Mouse (Mus musculus): Measurements from ENCODE around the gene Yipf7. TPM values are rescaled to one million over a fixed set of nuclear protein-coding genes. Genes with fewer than 3 reads are reported as not detected.

The Yipf7 gene
- polyA plus RNA-seq, 1 experiment from 2014 or later: not detected

DNA sequence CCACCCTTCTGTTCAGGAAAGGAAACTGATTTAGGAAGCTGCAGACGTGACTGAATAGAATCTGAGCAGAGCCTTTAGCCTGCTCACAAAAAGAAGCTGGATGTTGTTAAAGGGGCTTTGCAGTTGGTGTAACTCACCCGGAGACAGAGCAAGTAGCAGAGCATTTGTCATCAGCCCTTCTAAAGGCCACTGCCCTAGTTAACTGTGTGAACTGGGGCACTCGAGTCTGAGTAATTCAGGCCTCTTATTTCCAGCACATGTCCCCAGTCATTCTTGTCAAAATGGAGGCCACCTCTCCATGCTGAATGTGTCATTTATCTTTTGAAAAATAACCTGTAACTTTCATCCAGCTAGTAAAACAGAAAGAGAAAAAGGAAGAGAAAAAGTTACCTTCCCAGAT, 30.8 kb downstream of the Yipf7 start:
- H3K36me3 ChIP-seq (ENCODE audit: control insufficient read depth, insufficient read depth, low read length): no peaks in the 10 kb centered on the region
- H3K9ac ChIP-seq (ENCODE audit: low read depth, low read length): no peak overlapping the region
- no peak overlapping the region for H3K27ac ChIP-seq (ENCODE audit: low read length)
- H3K4me3 ChIP-seq (ENCODE audit: low read length): no peak overlapping the region
- no peaks in the 10 kb centered on the region for H3K4me1 ChIP-seq (ENCODE audit: control insufficient read depth, insufficient read depth, low read length)
- WGBS: 56% methylated on average over 3 of the region's 3 CpGs
- H3K4me2 ChIP-seq (ENCODE audit: low read depth, low read length): no peak overlapping the region
- no peak for ATAC-seq
- no peaks in the 10 kb centered on the region for H3K27me3 ChIP-seq (replicated peaks; ENCODE audit: control insufficient read depth, insufficient read depth, low read length)
- no peaks in the 10 kb centered on the region for H3K9me3 ChIP-seq (ENCODE audit: control insufficient read depth, low read length)

DNA sequence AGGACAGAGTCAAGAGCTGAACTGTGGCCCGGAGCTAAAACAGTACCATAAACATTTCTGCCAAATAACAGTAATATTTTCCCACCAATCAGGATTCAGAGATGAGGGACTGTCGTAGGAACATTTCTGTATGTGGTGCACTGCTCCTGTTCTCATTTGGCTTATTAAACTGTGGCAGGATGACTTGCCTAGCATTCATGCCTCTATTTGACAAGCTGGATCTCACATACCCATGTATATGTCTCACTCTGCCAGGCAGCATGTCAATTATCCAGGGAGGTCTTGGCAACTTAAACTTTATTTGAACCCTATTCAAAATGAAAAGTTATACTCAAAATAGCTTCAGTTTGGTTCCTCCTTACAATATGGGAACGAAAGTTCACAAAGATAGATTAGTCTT, 35.4 kb downstream of the Yipf7 start:
- no peaks in the 10 kb centered on the region for H3K36me3 ChIP-seq (ENCODE audit: control insufficient read depth, insufficient read depth, low read length)
- H3K4me1 ChIP-seq (ENCODE audit: control insufficient read depth, insufficient read depth, low read length): no peaks in the 10 kb centered on the region
- WGBS: 79% methylated on average over 3 of the region's 3 CpGs
- H3K27me3 ChIP-seq (replicated peaks; ENCODE audit: control insufficient read depth, insufficient read depth, low read length): no peaks in the 10 kb centered on the region
- H3K9ac ChIP-seq (ENCODE audit: low read depth, low read length): no peak overlapping the region
- H3K9me3 ChIP-seq (ENCODE audit: control insufficient read depth, low read length): no peaks in the 10 kb centered on the region
- H3K4me3 ChIP-seq (ENCODE audit: low read length): no peak overlapping the region
- H3K4me2 ChIP-seq (ENCODE audit: low read depth, low read length): no peak overlapping the region
- no peak overlapping the region for H3K27ac ChIP-seq (ENCODE audit: low read length)
- ATAC-seq: no peak

DNA sequence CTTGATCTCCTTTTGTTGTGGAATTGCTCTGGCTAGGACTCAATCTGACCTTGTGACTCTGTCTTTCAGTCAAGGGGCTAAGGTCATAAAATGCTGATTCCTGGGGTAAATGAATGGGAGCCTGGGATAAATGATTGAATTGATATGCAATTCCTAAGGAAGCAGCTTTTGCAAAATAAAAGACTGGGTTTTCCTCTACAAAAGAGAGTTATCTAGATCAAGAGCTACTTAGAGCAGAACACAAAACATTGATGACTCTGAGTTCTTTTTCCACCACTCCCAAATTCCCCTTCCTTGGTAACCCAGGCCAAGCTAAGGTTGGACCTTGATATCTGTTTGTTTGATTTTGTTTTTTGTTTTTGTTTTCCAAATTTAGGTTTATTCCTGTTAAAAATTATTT, 53.4 kb downstream of the Yipf7 start:
- Histone ChIP-seq H3K9me3 (ENCODE audit: control insufficient read depth, low read length) (no peaks in the 10 kb centered on the region), H3K27ac (ENCODE audit: low read length) (no peak overlapping the region), H3K27me3 (replicated peaks; ENCODE audit: control insufficient read depth, insufficient read depth, low read length) (no peaks in the 10 kb centered on the region), H3K36me3 (ENCODE audit: control insufficient read depth, insufficient read depth, low read length) (no peaks in the 10 kb centered on the region), H3K9ac (ENCODE audit: low read depth, low read length) (no peak overlapping the region), H3K4me3 (ENCODE audit: low read length) (no peak overlapping the region), H3K4me2 (ENCODE audit: low read depth, low read length) (no peak overlapping the region), H3K4me1 (ENCODE audit: control insufficient read depth, insufficient read depth, low read length) (no peaks in the 10 kb centered on the region)
- no peak for ATAC-seq

DNA sequence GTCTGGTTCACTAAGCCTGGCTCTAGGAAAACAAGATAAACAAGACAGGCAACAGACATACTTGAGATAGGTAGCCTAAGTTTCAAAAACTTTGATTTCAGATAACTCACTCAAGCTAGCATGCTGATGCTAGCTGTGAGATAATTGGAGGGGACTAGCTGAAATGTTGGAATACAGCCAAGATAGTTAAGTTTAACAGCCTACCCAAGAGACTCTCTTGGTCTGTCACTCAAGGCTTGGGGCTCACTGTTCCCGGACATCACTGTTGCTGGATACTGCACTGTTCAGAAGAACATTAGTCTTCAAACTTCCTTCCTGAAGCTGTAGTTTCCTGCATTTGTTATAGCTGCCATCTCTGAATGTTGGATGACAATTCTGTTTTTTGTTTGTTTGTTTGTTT, 74.9 kb downstream of the Yipf7 start:
- no peaks in the 10 kb centered on the region for H3K27me3 ChIP-seq (replicated peaks; ENCODE audit: control insufficient read depth, insufficient read depth, low read length)
- H3K9me3 ChIP-seq (ENCODE audit: control insufficient read depth, low read length): no peaks in the 10 kb centered on the region
- no peak for ATAC-seq
- WGBS: 66% methylated on average over 1 of the region's 1 CpGs
- H3K27ac ChIP-seq (ENCODE audit: low read length): no peak overlapping the region
- no peaks in the 10 kb centered on the region for H3K4me1 ChIP-seq (ENCODE audit: control insufficient read depth, insufficient read depth, low read length)
- H3K36me3 ChIP-seq (ENCODE audit: control insufficient read depth, insufficient read depth, low read length): no peaks in the 10 kb centered on the region
- no peak overlapping the region for H3K4me2 ChIP-seq (ENCODE audit: low read depth, low read length)
- no peak overlapping the region for H3K4me3 ChIP-seq (ENCODE audit: low read length)
- H3K9ac ChIP-seq (ENCODE audit: low read depth, low read length): no peak overlapping the region

Other genes with a start within 250 kb of the Yipf7 start
- gene Kctd8, start 201.0 kb downstream of the Yipf7 start, polyA plus RNA-seq (2015; fragmentation: Nextera tagmentation; extraction: Ambion mirVana): 0.26 and 0.53 TPM in 2 replicates
- 33.1 and 35.3 TPM in 2 replicates for gene Guf1, start 14.3 kb upstream of the Yipf7 start, polyA plus RNA-seq (2015; fragmentation: Nextera tagmentation; extraction: Ambion mirVana)
- gene Gnpda2, start 49.7 kb upstream of the Yipf7 start, polyA plus RNA-seq (2015; fragmentation: Nextera tagmentation; extraction: Ambion mirVana): 35.7 and 35.8 TPM in 2 replicates